Mouse (Mus musculus): Measurements from ENCODE around the gene Tph2. TPM values are rescaled to one million over a fixed set of nuclear protein-coding genes. Genes with fewer than 3 reads are reported as not detected.

Tph2 gene
- total and polyA plus RNA-seq, 3 experiments = not detected

GRCm38 (mm10) chr10:115060759-115061158 is 124.1 kb downstream of the Tph2 start:
- Histone ChIP-seq H3K79me2 (replicated peaks; ENCODE audit: control insufficient read depth, insufficient read depth, low read length) (no peaks in the 10 kb centered on the region), H3K4me1 (ENCODE audit: control insufficient read depth, insufficient read depth, low read length) (no peaks in the 10 kb centered on the region), H3K4me3 (no peak overlapping the region), H3K27me3 (ENCODE audit: control insufficient read depth, insufficient read depth, low read length) (no peaks in the 10 kb centered on the region), H3K9ac (ENCODE audit: low read depth, low read length) (no peak overlapping the region), H3K36me3 (ENCODE audit: control insufficient read depth, insufficient read depth, low read length) (no peaks in the 10 kb centered on the region), H3K27ac (no peak overlapping the region)
- TF ChIP-seq CTCF (IDR thresholded peaks at IDR 0.05) = no peak
- no peak for TF ChIP-seq POLR2A (IDR thresholded peaks at IDR 0.05; ENCODE audit: insufficient read depth, low read depth, low read length)
- TF ChIP-seq EP300 (IDR thresholded peaks at IDR 0.05; ENCODE audit: insufficient read depth, low read depth, low read length) = no peak
- no peak for DNase-seq
- WGBS = 63% methylated on average over 7 of the region's 7 CpGs
- intact Hi-C loops (cut with DNase I) = no loop called here

GRCm38 (mm10) chr10:115051602-115052001 is 133.2 kb downstream of the Tph2 start:
- WGBS = 44% methylated on average over 4 of the region's 4 CpGs
- no peak overlapping the region for H3K4me3 ChIP-seq
- intact Hi-C loops (cut with DNase I) = no loop called here
- H3K79me2 ChIP-seq (replicated peaks; ENCODE audit: control insufficient read depth, insufficient read depth, low read length) = no peaks in the 10 kb centered on the region
- no peaks in the 10 kb centered on the region for H3K27me3 ChIP-seq (ENCODE audit: control insufficient read depth, insufficient read depth, low read length)
- no peaks in the 10 kb centered on the region for H3K36me3 ChIP-seq (ENCODE audit: control insufficient read depth, insufficient read depth, low read length)
- H3K27ac ChIP-seq = no peak overlapping the region
- H3K4me1 ChIP-seq (ENCODE audit: control insufficient read depth, insufficient read depth, low read length) = no peaks in the 10 kb centered on the region
- no peak overlapping the region for H3K9ac ChIP-seq (ENCODE audit: low read depth, low read length)
- TF ChIP-seq POLR2A (IDR thresholded peaks at IDR 0.05; ENCODE audit: insufficient read depth, low read depth, low read length) (no peak), CTCF (IDR thresholded peaks at IDR 0.05) (peak; percentile 22), EP300 (IDR thresholded peaks at IDR 0.05; ENCODE audit: insufficient read depth, low read depth, low read length) (no peak)
- no peak for DNase-seq

GRCm38 (mm10) chr10:115050674-115051073 is 134.1 kb downstream of the Tph2 start:
- H3K4me3 ChIP-seq = no peak overlapping the region
- H3K36me3 ChIP-seq (ENCODE audit: control insufficient read depth, insufficient read depth, low read length) = no peaks in the 10 kb centered on the region
- no peaks in the 10 kb centered on the region for H3K27me3 ChIP-seq (ENCODE audit: control insufficient read depth, insufficient read depth, low read length)
- no peaks in the 10 kb centered on the region for H3K79me2 ChIP-seq (replicated peaks; ENCODE audit: control insufficient read depth, insufficient read depth, low read length)
- no peak overlapping the region for H3K9ac ChIP-seq (ENCODE audit: low read depth, low read length)
- TF ChIP-seq CTCF (IDR thresholded peaks at IDR 0.05) (no peak), POLR2A (IDR thresholded peaks at IDR 0.05; ENCODE audit: insufficient read depth, low read depth, low read length) (no peak), EP300 (IDR thresholded peaks at IDR 0.05; ENCODE audit: insufficient read depth, low read depth, low read length) (no peak)
- no peak overlapping the region for H3K27ac ChIP-seq
- DNase-seq = no peak
- intact Hi-C loops (cut with DNase I) = no loop called here
- no peaks in the 10 kb centered on the region for H3K4me1 ChIP-seq (ENCODE audit: control insufficient read depth, insufficient read depth, low read length)
- 86% methylated on average over 12 of the region's 12 CpGs for WGBS

- 64% methylated on average over 8 of the region's 8 CpGs for WGBS
- no peak overlapping the region for H3K4me3 ChIP-seq
- H3K27me3 ChIP-seq (ENCODE audit: control insufficient read depth, insufficient read depth, low read length) = no peaks in the 10 kb centered on the region
- no peaks in the 10 kb centered on the region for H3K36me3 ChIP-seq (ENCODE audit: control insufficient read depth, insufficient read depth, low read length)
- no peak overlapping the region for H3K27ac ChIP-seq
- intact Hi-C loops (cut with DNase I) = no loop called here
- DNase-seq = no peak
- TF ChIP-seq POLR2A (IDR thresholded peaks at IDR 0.05; ENCODE audit: insufficient read depth, low read depth, low read length) (no peak), EP300 (IDR thresholded peaks at IDR 0.05; ENCODE audit: insufficient read depth, low read depth, low read length) (no peak), CTCF (IDR thresholded peaks at IDR 0.05) (no peak)
- no peaks in the 10 kb centered on the region for H3K4me1 ChIP-seq (ENCODE audit: control insufficient read depth, insufficient read depth, low read length)
- no peaks in the 10 kb centered on the region for H3K79me2 ChIP-seq (replicated peaks; ENCODE audit: control insufficient read depth, insufficient read depth, low read length)
- H3K9ac ChIP-seq (ENCODE audit: low read depth, low read length) = no peak overlapping the region
These were observed 134.6 kb downstream of the Tph2 start for GRCm38 (mm10) chr10:115050178-115050577.

GRCm38 (mm10) chr10:115048565-115048964 is 136.3 kb downstream of the Tph2 start:
- TF ChIP-seq CTCF (IDR thresholded peaks at IDR 0.05) = no peak
- TF ChIP-seq EP300 (IDR thresholded peaks at IDR 0.05; ENCODE audit: insufficient read depth, low read depth, low read length) = no peak
- no peak for TF ChIP-seq POLR2A (IDR thresholded peaks at IDR 0.05; ENCODE audit: insufficient read depth, low read depth, low read length)
- WGBS = 76% methylated on average over 2 of the region's 2 CpGs
- no peak overlapping the region for H3K4me3 ChIP-seq
- intact Hi-C loops (cut with DNase I) = no loop called here
- H3K27me3 ChIP-seq (ENCODE audit: control insufficient read depth, insufficient read depth, low read length) = no peaks in the 10 kb centered on the region
- H3K4me1 ChIP-seq (ENCODE audit: control insufficient read depth, insufficient read depth, low read length) = no peaks in the 10 kb centered on the region
- no peak overlapping the region for H3K9ac ChIP-seq (ENCODE audit: low read depth, low read length)
- no peak overlapping the region for H3K27ac ChIP-seq
- H3K36me3 ChIP-seq (ENCODE audit: control insufficient read depth, insufficient read depth, low read length) = no peaks in the 10 kb centered on the region
- DNase-seq = no peak
- H3K79me2 ChIP-seq (replicated peaks; ENCODE audit: control insufficient read depth, insufficient read depth, low read length) = no peaks in the 10 kb centered on the region

GRCm38 (mm10) chr10:115035748-115036147 is 149.1 kb downstream of the Tph2 start:
- H3K4me1 ChIP-seq (ENCODE audit: control insufficient read depth, insufficient read depth, low read length) = no peaks in the 10 kb centered on the region
- no peak overlapping the region for H3K9ac ChIP-seq (ENCODE audit: low read depth, low read length)
- no peak for TF ChIP-seq CTCF (IDR thresholded peaks at IDR 0.05)
- no peak for TF ChIP-seq POLR2A (IDR thresholded peaks at IDR 0.05; ENCODE audit: insufficient read depth, low read depth, low read length)
- no peak for TF ChIP-seq EP300 (IDR thresholded peaks at IDR 0.05; ENCODE audit: insufficient read depth, low read depth, low read length)
- intact Hi-C loops (cut with DNase I) = no loop called here
- no peak overlapping the region for H3K27ac ChIP-seq
- no peak overlapping the region for H3K4me3 ChIP-seq
- WGBS = 87% methylated on average over 9 of the region's 9 CpGs
- H3K36me3 ChIP-seq (ENCODE audit: control insufficient read depth, insufficient read depth, low read length) = no peaks in the 10 kb centered on the region
- no peaks in the 10 kb centered on the region for H3K27me3 ChIP-seq (ENCODE audit: control insufficient read depth, insufficient read depth, low read length)
- DNase-seq = no peak
- H3K79me2 ChIP-seq (replicated peaks; ENCODE audit: control insufficient read depth, insufficient read depth, low read length) = no peaks in the 10 kb centered on the region

Other genes with a start within 250 kb of the Tph2 start
- gene Tbc1d15, start 66.4 kb upstream of the Tph2 start, total RNA-seq (2021) = 10 to 100 TPM; 42.7 to 56.9 TPM
- gene Tbc1d15, start 66.4 kb upstream of the Tph2 start, polyA plus RNA-seq (2012; rRNA removed) = 6.7 and 21.8 TPM in 2 replicates
- 10 to 100 TPM; 75.0 to 80.1 TPM for gene Rab21, start 130.6 kb upstream of the Tph2 start, total RNA-seq (2021)
- gene Rab21, start 130.6 kb upstream of the Tph2 start, polyA plus RNA-seq (2012; rRNA removed) = 29.9 and 50.4 TPM in 2 replicates
- 10 to 100 TPM; 12.1 to 15.1 TPM for gene Tmem19, start 177.5 kb upstream of the Tph2 start, total RNA-seq (2021)
- 8.6 and 11.5 TPM in 2 replicates for gene Tmem19, start 177.5 kb upstream of the Tph2 start, polyA plus RNA-seq (2012; rRNA removed)
- gene Thap2, start 199.4 kb upstream of the Tph2 start, total RNA-seq (2021) = 1 to 10 TPM; 7.9 to 9.3 TPM
- 5.0 and 7.8 TPM in 2 replicates for gene Thap2, start 199.4 kb upstream of the Tph2 start, polyA plus RNA-seq (2012; rRNA removed)
- 10 to 100 TPM; 13.3 TPM for gene Zfc3h1, start 199.9 kb upstream of the Tph2 start, total RNA-seq (2021)
- gene Zfc3h1, start 199.9 kb upstream of the Tph2 start, polyA plus RNA-seq (2012; rRNA removed) = 13.7 and 29.3 TPM in 2 replicates

Data from heart, adult 2 months (tissue).